Mouse (Mus musculus) limb, embryonic 12.5 days (tissue): ENCODE measurements around the gene Olfr1362. TPM values are rescaled to one million over a fixed set of nuclear protein-coding genes. Genes with fewer than 3 reads are reported as not detected.

ENCODE experiments used
- ATAC-seq: fragments of 200-750 bp; cut with Nextera tagmentation; 2 replicates; pipeline ENCODE4 v1.8.0; 2017; ENCODE audit warnings: low read depth, moderate TSS enrichment; ENCODE audit not compliant: insufficient number of reproducible peaks, insufficient read depth, low FRiP score, low TSS enrichment
- H3K27ac ChIP-seq: fragments of 300-500 bp; sonication (generic); 2 replicates; pipeline ENCODE4 v1.5.1; 2016; ENCODE audit warnings: mild to moderate bottlenecking, moderate library complexity
- H3K27me3 ChIP-seq: fragments of 300-500 bp; sonication (generic); 2 replicates; pipeline ENCODE4 v1.6.1; 2016; ENCODE audit warnings: mild to moderate bottlenecking, moderate library complexity
- H3K36me3 ChIP-seq: fragments of 300-500 bp; sonication (generic); 2 replicates; pipeline ENCODE4 v1.6.1; 2016; ENCODE audit warnings: mild to moderate bottlenecking, moderate library complexity
- H3K4me1 ChIP-seq: fragments of 300-500 bp; sonication (generic); replicated peaks from 2 replicates; pipeline ENCODE4 v1.6.1; 2016
- H3K4me2 ChIP-seq: fragments of 300-500 bp; sonication (generic); 2 replicates; pipeline ENCODE4 v1.6.1; 2016; ENCODE audit warnings: mild to moderate bottlenecking, moderate library complexity
- H3K4me3 ChIP-seq: fragments of 300-500 bp; sonication (generic); replicated peaks from 2 replicates; pipeline ENCODE4 v1.5.1; 2016; ENCODE audit warnings: mild to moderate bottlenecking
- H3K9ac ChIP-seq: fragments of 300-500 bp; sonication (generic); replicated peaks from 2 replicates; pipeline ENCODE4 v1.6.1; 2016; ENCODE audit warnings: mild to moderate bottlenecking, moderate library complexity
- H3K9me3 ChIP-seq: fragments of 300-500 bp; sonication (generic); 2 replicates; pipeline ENCODE4 v1.6.1; 2016; ENCODE audit warnings: mild to moderate bottlenecking, moderate library complexity
- WGBS: fragments of 180-500 bp; shearing (Covaris S2); methylation state at CpG from one replicate; pipeline ENCODE4 v1.1.7; 2016; 5-methylcytosine and 5-hydroxymethylcytosine counted together
- polyA plus RNA-seq: library from polyadenylated mRNA; unstranded; fragments of >200 nt; fragmentation: Nextera tagmentation; extraction: Ambion mirVana; gene quantifications from 2 replicates; pipeline ENCODE4 v1.2.1, GENCODE M21; 2016

The Olfr1362 gene
- not detected in 2 replicates for polyA plus RNA-seq

GRCm38 (mm10) chr13:21613922-21614321 is at the start of gene Olfr1362:
Gene Olfr1362 (minus strand): TSS chr13:21614022.
- H3K36me3 ChIP-seq = no peaks in the 10 kb centered on the region
- no peak within 1 kb of the TSS for H3K4me2 ChIP-seq
- no peak within 1 kb of the TSS for H3K9ac ChIP-seq
- no peaks in the 10 kb centered on the region for H3K9me3 ChIP-seq
- no peaks in the 10 kb centered on the region for H3K4me1 ChIP-seq
- H3K4me3 ChIP-seq = no peak within 1 kb of the TSS
- ATAC-seq = no peak
- no peaks in the 10 kb centered on the region for H3K27me3 ChIP-seq
- no peak within 1 kb of the TSS for H3K27ac ChIP-seq

DNA sequence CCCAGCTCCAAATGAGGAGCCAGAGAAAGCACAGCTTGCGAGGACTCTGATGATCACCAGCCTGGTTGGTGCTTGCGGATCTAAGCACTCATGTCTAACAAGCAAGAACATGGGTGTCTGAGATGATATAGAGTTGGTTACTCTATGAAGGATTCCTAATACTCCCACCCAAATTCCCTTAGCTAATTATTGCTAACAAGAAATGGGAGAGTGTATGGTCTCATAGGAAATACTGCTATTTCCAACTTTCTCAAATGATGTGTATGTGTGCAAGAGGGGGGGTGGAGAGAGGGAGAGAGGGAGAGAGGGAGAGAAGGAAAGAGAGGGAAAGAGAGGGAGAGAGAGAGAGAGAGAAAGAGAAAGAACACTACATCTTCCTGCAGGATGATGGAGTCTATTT is 49.5 kb upstream of the Olfr1362 start, which contains the start of gene Olfr1361:
TSS of gene Olfr1361 (minus strand) at position 101 of the 400 bp plus-strand sequence.
- 53% methylated on average over 2 of the region's 2 CpGs for WGBS
- no peak within 1 kb of the TSS for H3K4me2 ChIP-seq
- no peak within 1 kb of the TSS for H3K27ac ChIP-seq
- no peaks in the 10 kb centered on the region for H3K9me3 ChIP-seq
- no peaks in the 10 kb centered on the region for H3K4me1 ChIP-seq
- H3K36me3 ChIP-seq = no peaks in the 10 kb centered on the region
- no peak within 1 kb of the TSS for H3K9ac ChIP-seq
- H3K4me3 ChIP-seq = no peak within 1 kb of the TSS
- no peaks in the 10 kb centered on the region for H3K27me3 ChIP-seq
- no peak for ATAC-seq

GRCm38 (mm10) chr13:21642418-21642817 is 28.6 kb upstream of the Olfr1362 start, which contains the start of gene Olfr11:
Gene Olfr11 (minus strand): TSS chr13:21642518.
- H3K36me3 ChIP-seq = no peaks in the 10 kb centered on the region
- WGBS = 85% methylated on average over 2 of the region's 2 CpGs
- no peak within 1 kb of the TSS for H3K9ac ChIP-seq
- H3K9me3 ChIP-seq = 0 out of 2 replicates have a peak, but pooled peaks cover 4% of the 10 kb centered on the region
- no peaks in the 10 kb centered on the region for H3K27me3 ChIP-seq
- H3K4me2 ChIP-seq = no peak within 1 kb of the TSS
- no peak within 1 kb of the TSS for H3K4me3 ChIP-seq
- H3K27ac ChIP-seq = no peak within 1 kb of the TSS
- H3K4me1 ChIP-seq = no peaks in the 10 kb centered on the region
- no peak for ATAC-seq

GRCm38 (mm10) chr13:21591618-21592017 is 22.2 kb downstream of the Olfr1362 start:
- 56% methylated on average over 2 of the region's 2 CpGs for WGBS
- no peak overlapping the region for H3K4me3 ChIP-seq
- peaks cover 5% of the 10 kb centered on the region; the same call in 1 of the 2 replicates for H3K9me3 ChIP-seq
- no peak overlapping the region for H3K4me2 ChIP-seq
- no peak for ATAC-seq
- H3K27me3 ChIP-seq = no peaks in the 10 kb centered on the region
- no peak overlapping the region for H3K9ac ChIP-seq
- H3K4me1 ChIP-seq = no peaks in the 10 kb centered on the region
- H3K36me3 ChIP-seq = no peaks in the 10 kb centered on the region
- no peak overlapping the region for H3K27ac ChIP-seq

- H3K4me1 ChIP-seq = no peaks in the 10 kb centered on the region
- no peaks in the 10 kb centered on the region for H3K27me3 ChIP-seq
- H3K9me3 ChIP-seq = no peaks in the 10 kb centered on the region
- H3K4me3 ChIP-seq = no peak within 1 kb of the TSS
- no peak within 1 kb of the TSS for H3K9ac ChIP-seq
- 87% methylated on average over 2 of the region's 2 CpGs for WGBS
- no peak within 1 kb of the TSS for H3K27ac ChIP-seq
- no peak within 1 kb of the TSS for H3K4me2 ChIP-seq
- no peaks in the 10 kb centered on the region for H3K36me3 ChIP-seq
- ATAC-seq = no peak
Measured at GRCm38 (mm10) chr13:21581659-21582058, 32.2 kb downstream of the Olfr1362 start, which contains the start of gene Olfr1364. Gene Olfr1364 (minus strand): TSS chr13:21581759.

Other genes with a start within 250 kb of the Olfr1362 start
- gene Zkscan3, start 211.3 kb downstream of the Olfr1362 start, polyA plus RNA-seq = 103 and 105 TPM in 2 replicates
- 5.0 TPM in 2 replicates for gene Pgbd1, start 173.0 kb downstream of the Olfr1362 start, polyA plus RNA-seq
- gene Zscan26, start 160.3 kb downstream of the Olfr1362 start, polyA plus RNA-seq = 31.8 and 36.0 TPM in 2 replicates
- 2.1 TPM in 2 replicates for gene Nkapl, start 145.5 kb downstream of the Olfr1362 start, polyA plus RNA-seq
- 3.6 and 4.1 TPM in 2 replicates for gene Zkscan4, start 135.1 kb downstream of the Olfr1362 start, polyA plus RNA-seq
- gene Gm10065, start 134.6 kb downstream of the Olfr1362 start, polyA plus RNA-seq = not detected in 2 replicates
- 0.42 and 0.48 TPM in 2 replicates for gene AK157302, start 118.8 kb downstream of the Olfr1362 start, polyA plus RNA-seq
- gene Gm11273, start 112.6 kb downstream of the Olfr1362 start, polyA plus RNA-seq = 4.7 and 4.8 TPM in 2 replicates
- 8.4 and 8.7 TPM in 2 replicates for gene Zkscan8, start 82.9 kb downstream of the Olfr1362 start, polyA plus RNA-seq
- gene Olfr1366, start 71.2 kb downstream of the Olfr1362 start, polyA plus RNA-seq = 0.12 and 0.18 TPM in 2 replicates
- 0.05 TPM in 1 of 2 replicates, not detected in the other for gene Olfr1535, start 54.1 kb downstream of the Olfr1362 start, polyA plus RNA-seq
- not detected in 2 replicates for gene Olfr1364, start 32.3 kb downstream of the Olfr1362 start, polyA plus RNA-seq
- gene Olfr11, start 28.5 kb upstream of the Olfr1362 start, polyA plus RNA-seq = not detected in 2 replicates
- not detected in 2 replicates for gene Olfr1361, start 49.4 kb upstream of the Olfr1362 start, polyA plus RNA-seq
- not detected in 2 replicates for gene Olfr1360, start 63.4 kb upstream of the Olfr1362 start, polyA plus RNA-seq
- not detected in 2 replicates for gene Olfr1359, start 84.1 kb upstream of the Olfr1362 start, polyA plus RNA-seq
- 4.6 and 6.2 TPM in 2 replicates for gene Hist1h2bl, start 102.1 kb upstream of the Olfr1362 start, polyA plus RNA-seq
- gene Hist1h2ai, start 102.4 kb upstream of the Olfr1362 start, polyA plus RNA-seq = 55.1 and 62.4 TPM in 2 replicates
- gene Hist1h3h, start 103.6 kb upstream of the Olfr1362 start, polyA plus RNA-seq = 16.0 and 36.8 TPM in 2 replicates
- gene Hist1h2bm, start 108.0 kb upstream of the Olfr1362 start, polyA plus RNA-seq = 8.4 and 8.9 TPM in 2 replicates
- gene Hist1h4j, start 121.0 kb upstream of the Olfr1362 start, polyA plus RNA-seq = 0.88 and 0.99 TPM in 2 replicates
- gene Hist1h4k, start 136.5 kb upstream of the Olfr1362 start, polyA plus RNA-seq = 5.4 and 11.3 TPM in 2 replicates
- gene Hist1h2ak, start 139.8 kb upstream of the Olfr1362 start, polyA plus RNA-seq = 51.3 and 71.5 TPM in 2 replicates
- gene Hist1h2bn, start 140.1 kb upstream of the Olfr1362 start, polyA plus RNA-seq = 8.0 and 9.8 TPM in 2 replicates
- gene Hist1h1b, start 166.6 kb upstream of the Olfr1362 start, polyA plus RNA-seq = 40.4 and 49.4 TPM in 2 replicates
- 163 and 202 TPM in 2 replicates for gene Hist1h3i, start 169.3 kb upstream of the Olfr1362 start, polyA plus RNA-seq
- gene Hist1h2an, start 173.2 kb upstream of the Olfr1362 start, polyA plus RNA-seq = 16.8 and 19.0 TPM in 2 replicates
- 1.5 and 3.9 TPM in 2 replicates for gene Hist1h2bp, start 173.4 kb upstream of the Olfr1362 start, polyA plus RNA-seq
- 36.6 and 45.0 TPM in 2 replicates for gene Hist1h2bq, start 196.2 kb upstream of the Olfr1362 start, polyA plus RNA-seq
- gene Hist1h2ao, start 196.4 kb upstream of the Olfr1362 start, polyA plus RNA-seq = not detected in 2 replicates
- not detected in 2 replicates for gene Hist1h4m, start 197.7 kb upstream of the Olfr1362 start, polyA plus RNA-seq
- 21.2 and 21.3 TPM in 2 replicates for gene Hist1h4n, start 218.2 kb upstream of the Olfr1362 start, polyA plus RNA-seq
- 6,267 and 7,120 TPM in 2 replicates for gene Hist1h2ap, start 219.5 kb upstream of the Olfr1362 start, polyA plus RNA-seq
- gene Hist1h2br, start 219.7 kb upstream of the Olfr1362 start, polyA plus RNA-seq = 38.6 and 46.0 TPM in 2 replicates